Mouse (Mus musculus): Measurements from ENCODE around the gene Rab4b.

Rab4b gene

GRCm38 (mm10) chr7:27159882-27160281 is 18.8 kb downstream of the Rab4b start:
- peak; percentile 83 for DNase-seq (ENCODE audit: low read depth, low spot score)

GRCm38 (mm10) chr7:27159256-27159655 is 19.4 kb downstream of the Rab4b start:
- DNase-seq (ENCODE audit: low read depth, low spot score): no peak

GRCm38 (mm10) chr7:27158171-27158570 is 20.5 kb downstream of the Rab4b start:
- DNase-seq (ENCODE audit: low read depth, low spot score): no peak

- DNase-seq (ENCODE audit: low read depth, low spot score): no peak
These were observed 22.7 kb downstream of the Rab4b start for GRCm38 (mm10) chr7:27156005-27156404.

- DNase-seq (ENCODE audit: low read depth, low spot score): no peak
These were observed 25.4 kb downstream of the Rab4b start, which contains the start of gene Cyp2t4 for GRCm38 (mm10) chr7:27153205-27153764. TSS of gene Cyp2t4 (plus strand) at chr7:27153714.

GRCm38 (mm10) chr7:27136410-27136996 is 42.2 kb downstream of the Rab4b start:
- no peak for DNase-seq (ENCODE audit: low read depth, low spot score)

GRCm38 (mm10) chr7:27133757-27134156 is 44.9 kb downstream of the Rab4b start:
- DNase-seq (ENCODE audit: low read depth, low spot score): no peak

GRCm38 (mm10) chr7:27133156-27133555 is 45.5 kb downstream of the Rab4b start:
- DNase-seq (ENCODE audit: low read depth, low spot score): no peak

GRCm38 (mm10) chr7:27132588-27132987 is 46.1 kb downstream of the Rab4b start:
- DNase-seq (ENCODE audit: low read depth, low spot score): peak; percentile 30

- no peak for DNase-seq (ENCODE audit: low read depth, low spot score)
These were observed 47.3 kb downstream of the Rab4b start for GRCm38 (mm10) chr7:27131387-27131786.

- no peak for DNase-seq (ENCODE audit: low read depth, low spot score)
These were observed 48.0 kb downstream of the Rab4b start for GRCm38 (mm10) chr7:27130521-27131370.

- no peak for DNase-seq (ENCODE audit: low read depth, low spot score)
These were observed 48.9 kb downstream of the Rab4b start for GRCm38 (mm10) chr7:27129811-27130210.

- no peak for DNase-seq (ENCODE audit: low read depth, low spot score)
These were observed 49.8 kb downstream of the Rab4b start for GRCm38 (mm10) chr7:27128946-27129345.

GRCm38 (mm10) chr7:27128162-27128561 is 50.5 kb downstream of the Rab4b start:
- no peak for DNase-seq (ENCODE audit: low read depth, low spot score)

- DNase-seq (ENCODE audit: low read depth, low spot score): no peak
These were observed 53.7 kb downstream of the Rab4b start for GRCm38 (mm10) chr7:27124969-27125368.

- DNase-seq (ENCODE audit: low read depth, low spot score): no peak
These were observed 54.3 kb downstream of the Rab4b start for GRCm38 (mm10) chr7:27124305-27124832.

- DNase-seq (ENCODE audit: low read depth, low spot score): no peak
These were observed 59.0 kb downstream of the Rab4b start, which contains the start of gene Cyp2f2 for GRCm38 (mm10) chr7:27119676-27120075. TSS of gene Cyp2f2 (plus strand) at chr7:27119909.

Data from skeletal muscle tissue, adult 2 months (tissue).